Mouse (Mus musculus): Measurements from ENCODE around the gene Scn10a. TPM values are rescaled to one million over a fixed set of nuclear protein-coding genes. Genes with fewer than 3 reads are reported as not detected.

Gene Scn10a
- total and polyA plus RNA-seq, 2 experiments from 2014 or later: 0.10 to 0.16 TPM

GRCm38 (mm10) chr9:119743312-119743711, 24.2 kb upstream of the Scn10a start:
- no peak overlapping the region for H3K9ac ChIP-seq
- no peak for DNase-seq
- no peaks in the 10 kb centered on the region for H3K36me3 ChIP-seq (ENCODE audit: insufficient read depth)
- 78% methylated on average over 3 of the region's 3 CpGs for WGBS
- H3K4me2 ChIP-seq (ENCODE audit: low read depth): no peak overlapping the region
- ATAC-seq: no peak
- H3K27me3 ChIP-seq (ENCODE audit: insufficient read depth, low read length): no peaks in the 10 kb centered on the region
- no peak for TF ChIP-seq CTCF (IDR thresholded peaks at IDR 0.05; ENCODE audit: low read depth)
- no peak overlapping the region for H3K4me3 ChIP-seq (ENCODE audit: low read depth, low read length)
- no peaks in the 10 kb centered on the region for H3K9me3 ChIP-seq (ENCODE audit: low read length)
- no peak overlapping the region for H3K27ac ChIP-seq (ENCODE audit: low read depth, low read length)
- H3K4me1 ChIP-seq (ENCODE audit: insufficient read depth): no peaks in the 10 kb centered on the region

GRCm38 (mm10) chr9:119741101-119741786, 22.1 kb upstream of the Scn10a start:
- ATAC-seq: no peak
- Histone ChIP-seq H3K4me2 (ENCODE audit: low read depth) (no peak overlapping the region), H3K9ac (no peak overlapping the region), H3K4me3 (ENCODE audit: low read depth, low read length) (no peak overlapping the region), H3K4me1 (ENCODE audit: insufficient read depth) (no peaks in the 10 kb centered on the region), H3K9me3 (ENCODE audit: low read length) (no peaks in the 10 kb centered on the region), H3K36me3 (ENCODE audit: insufficient read depth) (no peaks in the 10 kb centered on the region), H3K27ac (ENCODE audit: low read depth, low read length) (no peak overlapping the region), H3K27me3 (ENCODE audit: insufficient read depth, low read length) (no peaks in the 10 kb centered on the region)
- no peak for TF ChIP-seq CTCF (IDR thresholded peaks at IDR 0.05; ENCODE audit: low read depth)
- DNase-seq: no peak
- WGBS: 46% methylated on average over 5 of the region's 5 CpGs

GRCm38 (mm10) chr9:119728412-119729097, 9.4 kb upstream of the Scn10a start:
- Histone ChIP-seq H3K27ac (ENCODE audit: low read depth, low read length) (no peak overlapping the region), H3K4me3 (ENCODE audit: low read depth, low read length) (no peak overlapping the region)

GRCm38 (mm10) chr9:119726990-119727389, 7.9 kb upstream of the Scn10a start:
- no peak for ATAC-seq
- H3K36me3 ChIP-seq (ENCODE audit: insufficient read depth): no peaks in the 10 kb centered on the region
- no peaks in the 10 kb centered on the region for H3K9me3 ChIP-seq (ENCODE audit: low read length)
- TF ChIP-seq CTCF (IDR thresholded peaks at IDR 0.05; ENCODE audit: low read depth): no peak
- H3K9ac ChIP-seq: no peak overlapping the region
- 93% methylated on average over 4 of the region's 4 CpGs for WGBS
- H3K27me3 ChIP-seq (ENCODE audit: insufficient read depth, low read length): no peaks in the 10 kb centered on the region
- DNase-seq: no peak
- no peak overlapping the region for H3K4me3 ChIP-seq (ENCODE audit: low read depth, low read length)
- H3K4me1 ChIP-seq (ENCODE audit: insufficient read depth): no peaks in the 10 kb centered on the region
- H3K4me2 ChIP-seq (ENCODE audit: low read depth): no peak overlapping the region
- H3K27ac ChIP-seq (ENCODE audit: low read depth, low read length): no peak overlapping the region

More at GRCm38 (mm10) chr9:119728412-119729097, 9.4 kb upstream of the Scn10a start:
- no peaks in the 10 kb centered on the region for H3K27me3 ChIP-seq (ENCODE audit: insufficient read depth, low read length)
- H3K9ac ChIP-seq: no peak overlapping the region
- ATAC-seq: no peak
- no peaks in the 10 kb centered on the region for H3K9me3 ChIP-seq (ENCODE audit: low read length)
- TF ChIP-seq CTCF (IDR thresholded peaks at IDR 0.05; ENCODE audit: low read depth): no peak
- no peak overlapping the region for H3K4me2 ChIP-seq (ENCODE audit: low read depth)
- H3K36me3 ChIP-seq (ENCODE audit: insufficient read depth): no peaks in the 10 kb centered on the region
- 89% methylated on average over 11 of the region's 11 CpGs for WGBS
- no peaks in the 10 kb centered on the region for H3K4me1 ChIP-seq (ENCODE audit: insufficient read depth)
- DNase-seq: no peak

- H3K27me3 ChIP-seq (ENCODE audit: insufficient read depth, low read length): no peaks in the 10 kb centered on the region
- H3K27ac ChIP-seq (ENCODE audit: low read depth, low read length): no peak overlapping the region
- no peaks in the 10 kb centered on the region for H3K36me3 ChIP-seq (ENCODE audit: insufficient read depth)
- H3K4me1 ChIP-seq (ENCODE audit: insufficient read depth): no peaks in the 10 kb centered on the region
- DNase-seq: peak; percentile 11
- no peak overlapping the region for H3K9ac ChIP-seq
- no peaks in the 10 kb centered on the region for H3K9me3 ChIP-seq (ENCODE audit: low read length)
- peak; percentile 58 for ATAC-seq
- no peak overlapping the region for H3K4me3 ChIP-seq (ENCODE audit: low read depth, low read length)
- H3K4me2 ChIP-seq (ENCODE audit: low read depth): no peak overlapping the region
- 52% methylated on average over 6 of the region's 6 CpGs for WGBS
- TF ChIP-seq CTCF (IDR thresholded peaks at IDR 0.05; ENCODE audit: low read depth): no peak
Measured at GRCm38 (mm10) chr9:119725293-119725862, 6.3 kb upstream of the Scn10a start.

GRCm38 (mm10) chr9:119706700-119707099, 12.4 kb downstream of the Scn10a start:
- no peaks in the 10 kb centered on the region for H3K27me3 ChIP-seq (ENCODE audit: insufficient read depth, low read length)
- no peaks in the 10 kb centered on the region for H3K36me3 ChIP-seq (ENCODE audit: insufficient read depth)
- no peak for TF ChIP-seq CTCF (IDR thresholded peaks at IDR 0.05; ENCODE audit: low read depth)
- no peaks in the 10 kb centered on the region for H3K9me3 ChIP-seq (ENCODE audit: low read length)
- H3K27ac ChIP-seq (ENCODE audit: low read depth, low read length): no peak overlapping the region
- DNase-seq (no peak), ATAC-seq (no peak)
- no peaks in the 10 kb centered on the region for H3K4me1 ChIP-seq (ENCODE audit: insufficient read depth)
- H3K9ac ChIP-seq: no peak overlapping the region
- H3K4me3 ChIP-seq (ENCODE audit: low read depth, low read length): no peak overlapping the region
- no peak overlapping the region for H3K4me2 ChIP-seq (ENCODE audit: low read depth)
- 10% methylated on average over 6 of the region's 6 CpGs for WGBS

GRCm38 (mm10) chr9:119691505-119691904, 27.6 kb downstream of the Scn10a start:
- Histone ChIP-seq H3K36me3 (ENCODE audit: insufficient read depth) (no peaks in the 10 kb centered on the region), H3K9ac (no peak overlapping the region), H3K27ac (ENCODE audit: low read depth, low read length) (no peak overlapping the region), H3K4me1 (ENCODE audit: insufficient read depth) (no peaks in the 10 kb centered on the region), H3K4me2 (ENCODE audit: low read depth) (no peak overlapping the region), H3K9me3 (ENCODE audit: low read length) (no peaks in the 10 kb centered on the region), H3K4me3 (ENCODE audit: low read depth, low read length) (no peak overlapping the region), H3K27me3 (ENCODE audit: insufficient read depth, low read length) (no peaks in the 10 kb centered on the region)
- DNase-seq (no peak), ATAC-seq (no peak)
- 82% methylated on average over 7 of the region's 7 CpGs for WGBS
- no peak for TF ChIP-seq CTCF (IDR thresholded peaks at IDR 0.05; ENCODE audit: low read depth)
